14 mouse cellular contexts compared by ENCODE assay signal in the genomic region with DNA sequence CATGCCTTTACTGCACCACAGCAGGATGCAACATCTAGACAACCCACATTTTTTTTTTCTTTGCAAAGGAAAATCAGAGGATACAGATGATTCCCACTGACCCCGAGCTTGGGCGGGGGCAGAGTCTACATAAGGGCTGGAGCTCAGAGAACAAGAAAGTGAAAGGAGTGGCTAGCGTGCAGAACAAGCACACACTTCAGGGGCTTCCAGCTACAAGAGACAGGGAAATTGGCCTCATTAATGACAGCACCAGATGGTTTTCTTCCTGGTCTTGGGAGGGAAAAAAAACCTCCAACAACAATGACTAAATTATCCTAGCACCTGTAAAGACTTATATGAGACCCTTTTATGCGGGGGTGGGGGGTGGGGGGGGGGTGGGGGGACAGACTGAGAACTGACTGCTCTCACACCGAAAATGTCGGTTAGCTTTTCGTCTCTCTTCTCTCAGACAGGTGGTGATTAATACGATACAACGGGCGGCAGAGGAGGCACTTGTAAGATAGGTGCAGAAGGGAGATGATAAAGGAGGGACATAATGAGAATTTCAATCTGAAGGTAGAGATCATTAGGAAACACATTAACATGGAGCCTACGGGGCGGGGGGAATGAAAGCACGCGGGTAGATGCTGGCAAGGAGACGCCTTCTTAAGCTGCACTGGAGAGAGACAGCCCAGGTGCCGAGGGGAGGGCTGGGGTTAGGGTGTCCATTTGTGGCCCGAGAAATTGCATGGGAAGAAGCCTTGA.
DNase-seq lines count a peak whose midpoint lies in the region; ATAC-seq lines count a peak whose summit lies in the region.
"Had no signal": no experiment of that assay in that cellular context is flagged by ENCODE, and none has a peak within 500 bp of the region (broad histone marks: within the 10 kb centered on the region; RNA-seq: fewer than 3 reads in every experiment).

No protein-coding gene starts in this region.

- peak; percentile 14 to 38 for DNase-seq in heart, adult 9 months (ENCODE audit: low spot score in 2 of 2)
- peak; percentile 46 for DNase-seq in embryo, embryonic 10.5 days (ENCODE audit: low spot score)
- DNase-seq in thymus, postnatal 10 days (ENCODE audit: low spot score in 2 of 2): no peak
- no peak for DNase-seq in adrenal gland, adult 18-20 months (ENCODE audit: low spot score in 2 of 2)
- DNase-seq in layer of hippocampus, postnatal 10 days (ENCODE audit: low spot score in 2 of 2): no peak
- DNase-seq: adrenal gland, postnatal 14 days; cerebellum, adult 8-10 months; right cerebral cortex, postnatal 14 days had no signal

- ATAC-seq in heart, embryonic 11.5 days (replicated peaks; ENCODE audit: insufficient number of reproducible peaks, low FRiP score, low TSS enrichment): no peak
- ATAC-seq in forebrain, embryonic 16.5 days: peak; percentile 32; the same call in 1 of the 2 replicates
- ATAC-seq in midbrain, embryonic 12.5 days (ENCODE audit: low FRiP score, low read depth): no peak
- ATAC-seq: lung, postnatal 0 days; Patski had no signal

- no peak overlapping the region for H3K27ac ChIP-seq in heart, embryonic 11.5 days (ENCODE audit: low read depth, low read length)
- no peak overlapping the region for H3K27ac ChIP-seq in forebrain, embryonic 16.5 days (ENCODE audit: low read length)
- H3K27ac ChIP-seq in midbrain, embryonic 12.5 days (replicated peaks): no peak overlapping the region

- no peak overlapping the region for H3K4me2 ChIP-seq in heart, embryonic 11.5 days
- H3K4me2 ChIP-seq in forebrain, embryonic 16.5 days (ENCODE audit: low read length): peak overlapping the region; percentile 2; the same call in 1 of the 2 replicates
- peak overlapping the region; percentile 21 for H3K4me2 ChIP-seq in midbrain, embryonic 12.5 days (replicated peaks)

- peaks cover 8% of the 10 kb centered on the region; the same call in 1 of the 2 replicates for H3K27me3 ChIP-seq in heart, embryonic 11.5 days (ENCODE audit: control insufficient read depth, insufficient read depth, low read length)
- H3K27me3 ChIP-seq in forebrain, embryonic 16.5 days (replicated peaks; ENCODE audit: control insufficient read depth, insufficient read depth, low read length): no peaks in the 10 kb centered on the region
- peaks cover 23% of the 10 kb centered on the region for H3K27me3 ChIP-seq in midbrain, embryonic 12.5 days
- H3K27me3 ChIP-seq: Patski had no signal

- no peak overlapping the region for H3K9ac ChIP-seq in heart, embryonic 11.5 days (ENCODE audit: low read depth, low read length)
- peak overlapping the region; percentile 20; the same call in 1 of the 2 replicates for H3K9ac ChIP-seq in forebrain, embryonic 16.5 days (replicated peaks; ENCODE audit: low read depth, low read length)
- H3K9ac ChIP-seq in midbrain, embryonic 12.5 days (replicated peaks): no peak overlapping the region

- WGBS in heart, embryonic 11.5 days (ENCODE audit: insufficient replicate concordance): 47% methylated on average over 17 of the region's 17 CpGs
- 12% methylated on average over 17 of the region's 17 CpGs for WGBS in forebrain, embryonic 16.5 days
- whole genome bisulfite sequencing in midbrain, embryonic 12.5 days: 19% methylated on average over 17 of the region's 17 CpGs

- H3K4me3 ChIP-seq in heart, embryonic 11.5 days (ENCODE audit: low read depth, low read length): no peak overlapping the region
- no peak overlapping the region for H3K4me3 ChIP-seq in forebrain, embryonic 16.5 days (replicated peaks; ENCODE audit: low read length)
- H3K4me3 ChIP-seq in midbrain, embryonic 12.5 days: no peak overlapping the region
- H3K4me3 ChIP-seq: myocyte had no signal

- no peaks in the 10 kb centered on the region for H3K9me3 ChIP-seq in heart, embryonic 11.5 days (replicated peaks; ENCODE audit: control insufficient read depth, low read length)
- no peaks in the 10 kb centered on the region for H3K9me3 ChIP-seq in forebrain, embryonic 16.5 days (ENCODE audit: control insufficient read depth, low read length)
- no peaks in the 10 kb centered on the region for H3K9me3 ChIP-seq in midbrain, embryonic 12.5 days

- 0 out of 2 replicates have a peak, but pooled peaks cover 10% of the 10 kb centered on the region for H3K4me1 ChIP-seq in heart, embryonic 11.5 days (ENCODE audit: control insufficient read depth, insufficient read depth, low read length)
- H3K4me1 ChIP-seq in forebrain, embryonic 16.5 days (replicated peaks; ENCODE audit: control insufficient read depth, insufficient read depth, low read length): peaks cover 12% of the 10 kb centered on the region
- H3K4me1 ChIP-seq in midbrain, embryonic 12.5 days: peaks cover 27% of the 10 kb centered on the region

- H3K36me3 ChIP-seq in heart, embryonic 11.5 days (ENCODE audit: control insufficient read depth, insufficient read depth, low read length): no peaks in the 10 kb centered on the region
- no peaks in the 10 kb centered on the region for H3K36me3 ChIP-seq in forebrain, embryonic 16.5 days (ENCODE audit: control insufficient read depth, insufficient read depth)
- H3K36me3 ChIP-seq in midbrain, embryonic 12.5 days: no peaks in the 10 kb centered on the region

Comparison
In these comparisons a context has a peak if more than half of its experiments do, and no peak if none do; other contexts are left out.
1. DNase-seq: peak in heart, adult 9 months (2 of 2) and embryo, embryonic 10.5 days (single experiment); none in thymus, postnatal 10 days (0 of 2), adrenal gland, adult 18-20 months (0 of 2) and layer of hippocampus, postnatal 10 days (0 of 2).